27 mouse cellular contexts compared by ENCODE assay signal in the genomic region with DNA sequence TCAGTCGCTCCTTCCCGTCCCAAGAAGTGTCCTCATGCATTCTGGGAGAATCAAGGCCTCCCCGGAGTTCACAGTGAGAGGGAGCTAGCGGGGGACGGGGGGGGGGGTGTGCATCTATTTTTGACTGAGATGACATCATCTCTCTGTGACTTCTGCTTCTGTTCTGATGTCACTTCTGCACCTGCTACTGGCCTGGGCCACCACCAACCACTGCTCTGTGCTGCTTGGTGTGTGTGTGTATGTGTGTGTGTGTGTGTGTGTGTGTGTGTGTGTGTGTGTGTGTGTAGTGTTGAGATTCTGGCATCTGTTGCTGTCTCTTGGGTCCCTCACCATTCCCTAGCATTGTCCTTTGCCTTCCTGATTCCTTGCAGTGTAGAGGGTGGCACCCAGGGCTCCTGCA. TPM values are rescaled to one million over a fixed set of nuclear protein-coding genes. Genes with fewer than 3 reads are reported as not detected.
A peak's percentile ranks its signal among the peaks of the same experiment; 100 is the strongest.
DNase-seq lines count a peak whose midpoint lies in the region; ATAC-seq and TF ChIP-seq lines count a peak whose summit lies in the region.
"Had no signal": no experiment of that assay in that cellular context is flagged by ENCODE, and none has a peak within 500 bp of the region (broad histone marks: within the 10 kb centered on the region; RNA-seq: fewer than 3 reads in every experiment).

No protein-coding gene starts in this region.

- H3K4me3 ChIP-seq in lung, postnatal 0 days (ENCODE audit: low read depth, low read length) = no peak overlapping the region
- H3K4me3 ChIP-seq in macrophage (ENCODE audit: inconsistent target) = no peak overlapping the region
- H3K4me3 ChIP-seq: embryonic facial prominence, embryonic 13.5 days; erythroblast, embryonic 14.5 days; forebrain, embryonic 13.5 days; heart, embryonic 10.5 days; limb, embryonic 15.5 days had no signal

- H3K9ac ChIP-seq in lung, postnatal 0 days (replicated peaks; ENCODE audit: low read depth) = no peak overlapping the region
- H3K9ac ChIP-seq: embryonic facial prominence, embryonic 13.5 days; forebrain, embryonic 13.5 days; limb, embryonic 15.5 days; lung, embryonic 14.5 days had no signal

- 59% methylated on average over 5 of the region's 5 CpGs for WGBS in lung, postnatal 0 days
- WGBS in macrophage (ENCODE audit: missing documents) = 30% methylated on average over 5 of the region's 5 CpGs

- peak; percentile 91 for DNase-seq in heart, adult 11 months
- no peak for DNase-seq in heart, adult 8-10 months (ENCODE audit: low spot score)
- DNase-seq in lung, postnatal 0 days (ENCODE audit: low spot score) = no peak
- DNase-seq in lung, postnatal 4 days = no peak
- DNase-seq in splenic B cell, adult 2 months (ENCODE audit: low read depth, low spot score) = peak; percentile 74
- no peak for DNase-seq in frontal cortex, postnatal 36 days (ENCODE audit: low spot score in 2 of 2)
- DNase-seq: cerebellum, adult 18-20 months; cerebellum, postnatal 14 days; embryo, embryonic 11 days; gastrocnemius, postnatal 25 days; kidney, adult 11 months; left cerebral cortex, postnatal 4 days; lung, embryonic 14.5 days; right cerebral cortex, postnatal 14 days; thymus, postnatal 4 days had no signal

- no peaks in the 10 kb centered on the region for H3K27me3 ChIP-seq in lung, postnatal 0 days (replicated peaks; ENCODE audit: insufficient read depth, low read length)
- no peaks in the 10 kb centered on the region for H3K27me3 ChIP-seq in splenic B cell, adult 2 months (ENCODE audit: control insufficient read depth, insufficient read depth, low read length, poor library complexity, severe bottlenecking)
- H3K27me3 ChIP-seq: embryonic facial prominence, embryonic 13.5 days; forebrain, embryonic 13.5 days; limb, embryonic 15.5 days had no signal

- H3K4me2 ChIP-seq in lung, postnatal 0 days (replicated peaks; ENCODE audit: low read depth, low read length) = no peak overlapping the region
- H3K4me2 ChIP-seq: embryonic facial prominence, embryonic 13.5 days; forebrain, embryonic 13.5 days; limb, embryonic 15.5 days; lung, embryonic 14.5 days; midbrain, embryonic 11.5 days had no signal

- H3K36me3 ChIP-seq in lung, postnatal 0 days (ENCODE audit: insufficient read depth, low read length) = no peaks in the 10 kb centered on the region
- H3K36me3 ChIP-seq in macrophage (ENCODE audit: inconsistent target) = no peaks in the 10 kb centered on the region
- no peaks in the 10 kb centered on the region for H3K36me3 ChIP-seq in splenic B cell, adult 2 months (ENCODE audit: control insufficient read depth, insufficient read depth, low read length, poor library complexity, severe bottlenecking)
- H3K36me3 ChIP-seq: embryonic facial prominence, embryonic 13.5 days; G1E; heart, embryonic 10.5 days; limb, embryonic 15.5 days had no signal

- H3K9me3 ChIP-seq in lung, postnatal 0 days (ENCODE audit: low read length) = no peaks in the 10 kb centered on the region
- H3K9me3 ChIP-seq: embryonic facial prominence, embryonic 13.5 days; forebrain, embryonic 13.5 days; G1E; heart, embryonic 10.5 days; limb, embryonic 15.5 days had no signal

- TF ChIP-seq EP300 in lung, postnatal 0 days (IDR thresholded peaks at IDR 0.05) = no peak

- H3K27ac ChIP-seq in lung, postnatal 0 days (ENCODE audit: low read length) = no peak overlapping the region
- H3K27ac ChIP-seq in macrophage = peak overlapping the region; percentile 12; the same call in 1 of the 2 replicates
- H3K27ac ChIP-seq: embryonic facial prominence, embryonic 13.5 days; forebrain, embryonic 13.5 days; heart, embryonic 10.5 days; kidney, postnatal 0 days; limb, embryonic 15.5 days had no signal

- no peak for TF ChIP-seq CTCF in lung, postnatal 0 days (IDR thresholded peaks at IDR 0.05)

- no peaks in the 10 kb centered on the region for H3K4me1 ChIP-seq in lung, postnatal 0 days (ENCODE audit: insufficient read depth, low read depth, low read length)
- H3K4me1 ChIP-seq: forebrain, embryonic 13.5 days had no signal

- no peaks in the 10 kb centered on the region for H3K79me2 ChIP-seq in macrophage (ENCODE audit: inconsistent target)

- peak; percentile 22; the same call in 1 of the 2 replicates for ATAC-seq in lung, postnatal 0 days
- no peak for ATAC-seq in inflammation-experienced regulatory T-cells, adult 6 months
- ATAC-seq: forebrain, embryonic 13.5 days; hindbrain, embryonic 16.5 days; Patski had no signal

RNA-seq across cellular contexts. Expression of gene Ttpal, which starts 14.6 kb away (rescaled TPM):
- 10 to 100 TPM in 2 of 4 experiments, 1 to 10 TPM in 2; 7.4 to 15.0 (median 11.4) TPM for total RNA-seq in heart, adult 8-10 months (2022)
- polyA plus RNA-seq in lung, postnatal 0 days (2015; fragmentation: Nextera tagmentation; extraction: Ambion mirVana) = 17.2 and 20.0 TPM in 2 replicates
- total RNA-seq in macrophage (2018; cell fraction: chromatin; rRNA removed) = 100 to 1,000 TPM in 11 of 26 experiments, 10 to 100 TPM in 15; 39.4 to 228 (median 75.4) TPM
- total RNA-seq in macrophage (2018; cell fraction: cytosol; rRNA removed) = 10 to 100 TPM; 14.0 to 31.8 (median 18.4) TPM
- 100 to 1,000 TPM in 5 of 26 experiments, 10 to 100 TPM in 21; 24.8 to 160 (median 66.0) TPM for total RNA-seq in macrophage (2018; cell fraction: nucleus; rRNA removed)
- 8.8 to 17.3 TPM (median 13.7 TPM) in 3 replicates for polyA plus RNA-seq in macrophage (2018)
- polyA plus RNA-seq in inflammation-experienced regulatory T-cells, adult 6 months (2017; shearing (Covaris generic)) = 10 to 100 TPM; 37.3 to 41.8 (median 40.6) TPM

RNA-seq across cellular contexts. Expression of gene Serinc3, which starts 57.4 kb away (rescaled TPM):
- total RNA-seq in heart, adult 8-10 months (2022) = 100 to 1,000 TPM; 272 to 302 (median 297) TPM
- 96.7 and 106 TPM in 2 replicates for polyA plus RNA-seq in lung, postnatal 0 days (2015; fragmentation: Nextera tagmentation; extraction: Ambion mirVana)
- total RNA-seq in macrophage (2018; cell fraction: chromatin; rRNA removed) = 100 to 1,000 TPM in 9 of 26 experiments, 10 to 100 TPM in 17; 27.4 to 173 (median 89.6) TPM
- total RNA-seq in macrophage (2018; cell fraction: cytosol; rRNA removed) = 100 to 1,000 TPM; 210 to 576 (median 331) TPM
- 100 to 1,000 TPM; 108 to 439 (median 280) TPM for total RNA-seq in macrophage (2018; cell fraction: nucleus; rRNA removed)
- polyA plus RNA-seq in macrophage (2018) = 217 to 859 TPM (median 380 TPM) in 3 replicates
- 100 to 1,000 TPM; 124 to 178 (median 145) TPM for polyA plus RNA-seq in inflammation-experienced regulatory T-cells, adult 6 months (2017; shearing (Covaris generic))

Comparison
In these comparisons a context has a peak if more than half of its experiments do, and no peak if none do; other contexts are left out.
1. DNase-seq: peak in heart, adult 11 months (single experiment) and splenic B cell, adult 2 months (single experiment); none in heart, adult 8-10 months (single experiment), lung, postnatal 0 days (single experiment), lung, postnatal 4 days (0 of 2) and frontal cortex, postnatal 36 days (0 of 2).